Mouse (Mus musculus) liver, embryonic 13.5 days (tissue): ENCODE measurements around the gene Hist1h3f. TPM values are rescaled to one million over a fixed set of nuclear protein-coding genes. Genes with fewer than 3 reads are reported as not detected.
"Not testable (repeated sequence)": the region's sequence is repeated elsewhere in the genome, so short reads cannot be mapped to it uniquely, and the experiment has no call there.

Source experiments
- ATAC-seq: fragments of 200-750 bp; cut with Nextera tagmentation; 2 replicates; pipeline ENCODE4 v1.8.0; 2017; ENCODE audit warnings: low read depth, mild to moderate bottlenecking, moderate number of reproducible peaks, moderate library complexity
- DNase-seq: peaks from one replicate; pipeline ENCODE4 v3.0.0; 2022
- H3K27ac ChIP-seq: fragments of 300-500 bp; sonication (generic); 2 replicates; pipeline ENCODE4 v1.5.1; 2015; ENCODE audit warnings: moderate library complexity, mild to moderate bottlenecking, inconsistent platforms
- H3K27me3 ChIP-seq: fragments of 300-500 bp; sonication (generic); 2 replicates; pipeline ENCODE4 v1.6.1; 2015; ENCODE audit warnings: mild to moderate bottlenecking, inconsistent platforms
- H3K36me3 ChIP-seq: fragments of 300-500 bp; sonication (generic); 2 replicates; pipeline ENCODE4 v1.6.1; 2015; ENCODE audit warnings: mild to moderate bottlenecking, inconsistent platforms
- H3K4me1 ChIP-seq: fragments of 300-500 bp; sonication (generic); replicated peaks from 2 replicates; pipeline ENCODE4 v1.6.1; 2015; ENCODE audit warnings: inconsistent platforms
- H3K4me2 ChIP-seq: fragments of 300-500 bp; sonication (generic); 2 replicates; pipeline ENCODE4 v1.6.1; 2015; ENCODE audit warnings: inconsistent platforms, mild to moderate bottlenecking, moderate library complexity
- H3K4me3 ChIP-seq: fragments of 300-500 bp; sonication (generic); replicated peaks from 2 replicates; pipeline ENCODE4 v1.5.1; 2015; ENCODE audit warnings: mild to moderate bottlenecking, inconsistent platforms
- H3K9ac ChIP-seq: fragments of 300-500 bp; sonication (generic); 2 replicates; pipeline ENCODE4 v1.6.1; 2015; ENCODE audit warnings: mild to moderate bottlenecking, inconsistent platforms
- H3K9me3 ChIP-seq: fragments of 300-500 bp; sonication (generic); replicated peaks from 2 replicates; pipeline ENCODE4 v1.6.1; 2016; ENCODE audit warnings: inconsistent platforms
- WGBS: fragments of 180-500 bp; shearing (Covaris S2); methylation state at CpG from one replicate; pipeline ENCODE4 v1.1.7; 2015; ENCODE audit not compliant: insufficient replicate concordance; 5-methylcytosine and 5-hydroxymethylcytosine counted together
- polyA plus RNA-seq: library from polyadenylated mRNA; unstranded; fragments of >200 nt; fragmentation: Nextera tagmentation; extraction: Ambion mirVana; gene quantifications from 2 replicates; pipeline ENCODE4 v1.2.1, GENCODE M21; 2015

Hist1h3f gene
- polyA plus RNA-seq, 1 experiment from 2014 or later: 2.1 TPM

GRCm38 (mm10) chr13:23539821-23540220 is 4.0 kb upstream of the Hist1h3f start:
- H3K4me2 ChIP-seq, H3K36me3 ChIP-seq, DNase-seq, H3K4me3 ChIP-seq, ATAC-seq, H3K9me3 ChIP-seq, H3K27me3 ChIP-seq: not testable (repeated sequence)
- H3K27ac ChIP-seq: peak overlapping the region; percentile 98
- 68% methylated on average over 1 of the region's 1 CpGs for WGBS
- peak overlapping the region; percentile 62 for H3K9ac ChIP-seq
- peaks cover 40% of the 10 kb centered on the region for H3K4me1 ChIP-seq

GRCm38 (mm10) chr13:23541497-23541896 is 2.4 kb upstream of the Hist1h3f start:
- H3K4me1 ChIP-seq: peaks cover 45% of the 10 kb centered on the region
- H3K4me3 ChIP-seq: peak overlapping the region; percentile 67
- peak overlapping the region; percentile 98 for H3K27ac ChIP-seq
- peak overlapping the region; percentile 73 for H3K4me2 ChIP-seq
- no peaks in the 10 kb centered on the region for H3K9me3 ChIP-seq
- H3K27me3 ChIP-seq: no peaks in the 10 kb centered on the region
- H3K36me3 ChIP-seq: no peaks in the 10 kb centered on the region
- WGBS: 62% methylated on average over 3 of the region's 3 CpGs
- DNase-seq (no peak), ATAC-seq (no peak)
- H3K9ac ChIP-seq: peak overlapping the region; percentile 90

GRCm38 (mm10) chr13:23542225-23542980 is 1.4 kb upstream of the Hist1h3f start:
- H3K36me3 ChIP-seq, DNase-seq, H3K27me3 ChIP-seq, H3K9me3 ChIP-seq, ATAC-seq: not testable (repeated sequence)
- 7% methylated on average over 3 of the region's 3 CpGs for WGBS
- H3K4me1 ChIP-seq: peaks cover 40% of the 10 kb centered on the region
- peak overlapping the region; percentile 98 for H3K27ac ChIP-seq
- H3K4me2 ChIP-seq: peak overlapping the region; percentile 73
- peak overlapping the region; percentile 67 for H3K4me3 ChIP-seq
- peak overlapping the region; percentile 90 for H3K9ac ChIP-seq

- Histone ChIP-seq H3K27ac (peak within 1 kb of the TSS; percentile 98), H3K4me2 (peak within 1 kb of the TSS; percentile 73), H3K4me1 (peaks cover 33% of the 10 kb centered on the region), H3K9ac (peak within 1 kb of the TSS; percentile 90), H3K4me3 (peak within 1 kb of the TSS; percentile 67)
- H3K9me3 ChIP-seq, H3K36me3 ChIP-seq, H3K27me3 ChIP-seq: not testable (repeated sequence)
- DNase-seq: peak; percentile 89
- WGBS: under 1% methylated on average over 30 of the region's 42 CpGs
- peak; percentile 87 for ATAC-seq
Observed at GRCm38 (mm10) chr13:23542999-23543607, 749 bp upstream of the Hist1h3f start, which contains the start of gene Hist1h2bh. TSS of gene Hist1h2bh (minus strand) at chr13:23543392.

GRCm38 (mm10) chr13:23544787-23545120 is 902 bp downstream of the Hist1h3f start:
- not testable (repeated sequence) for H3K27me3 ChIP-seq, H3K9me3 ChIP-seq, H3K36me3 ChIP-seq, DNase-seq
- Histone ChIP-seq H3K27ac (peak overlapping the region; percentile 97), H3K4me3 (peak overlapping the region; percentile 56), H3K9ac (peak overlapping the region; percentile 75), H3K4me1 (peaks cover 34% of the 10 kb centered on the region), H3K4me2 (peak overlapping the region; percentile 72)
- 0% methylated on average over 13 of the region's 14 CpGs for WGBS
- ATAC-seq: peak; percentile 8

- no peak for ATAC-seq
- Histone ChIP-seq H3K9me3 (no peaks in the 10 kb centered on the region), H3K36me3 (no peaks in the 10 kb centered on the region), H3K9ac (peak overlapping the region; percentile 48; the same call in 1 of the 2 replicates), H3K4me1 (peaks cover 33% of the 10 kb centered on the region), H3K4me3 (no peak overlapping the region), H3K27me3 (no peaks in the 10 kb centered on the region), H3K4me2 (peak overlapping the region; percentile 35; the same call in 1 of the 2 replicates), H3K27ac (peak overlapping the region; percentile 89)
- DNase-seq: no peak
- WGBS: 65% methylated on average over 5 of the region's 5 CpGs
Observed at GRCm38 (mm10) chr13:23546694-23547093, 2.8 kb downstream of the Hist1h3f start.

- DNase-seq (no peak), ATAC-seq (peak; percentile 0)
- Histone ChIP-seq H3K4me2 (peak overlapping the region; percentile 71), H3K9ac (peak overlapping the region; percentile 81), H3K27me3 (no peaks in the 10 kb centered on the region), H3K36me3 (no peaks in the 10 kb centered on the region), H3K4me3 (peak overlapping the region; percentile 58), H3K4me1 (peaks cover 57% of the 10 kb centered on the region), H3K27ac (peak overlapping the region; percentile 98), H3K9me3 (no peaks in the 10 kb centered on the region)
- under 1% methylated on average over 3 of the region's 3 CpGs for WGBS
Observed at GRCm38 (mm10) chr13:23550761-23551145, 6.9 kb downstream of the Hist1h3f start.

- not testable (repeated sequence) for H3K27me3 ChIP-seq
- H3K9ac ChIP-seq: peak within 1 kb of the TSS; percentile 81
- under 1% methylated on average over 47 of the region's 47 CpGs for WGBS
Observed at GRCm38 (mm10) chr13:23551146-23551834, 7.4 kb downstream of the Hist1h3f start, which contains the start of gene Hist1h4f. TSS of gene Hist1h4f (minus strand) at chr13:23551648.

GRCm38 (mm10) chr13:23551931-23552914 is 8.4 kb downstream of the Hist1h3f start:
- ATAC-seq (no peak), DNase-seq (no peak)
- peak overlapping the region; percentile 98 for H3K27ac ChIP-seq
- 34% methylated on average over 8 of the region's 8 CpGs for WGBS
- no peaks in the 10 kb centered on the region for H3K27me3 ChIP-seq
- no peaks in the 10 kb centered on the region for H3K9me3 ChIP-seq
- peak overlapping the region; percentile 71 for H3K4me2 ChIP-seq
- peak overlapping the region; percentile 58; the same call in 1 of the 2 replicates for H3K4me3 ChIP-seq
- no peaks in the 10 kb centered on the region for H3K36me3 ChIP-seq
- H3K9ac ChIP-seq: peak overlapping the region; percentile 81
- peaks cover 58% of the 10 kb centered on the region for H3K4me1 ChIP-seq

More at GRCm38 (mm10) chr13:23551146-23551834, 7.4 kb downstream of the Hist1h3f start, which contains the start of gene Hist1h4f:
- not testable (repeated sequence) for H3K36me3 ChIP-seq, H3K9me3 ChIP-seq
- Histone ChIP-seq H3K4me2 (peak within 1 kb of the TSS; percentile 71), H3K27ac (peak within 1 kb of the TSS; percentile 98), H3K4me1 (peaks cover 56% of the 10 kb centered on the region), H3K4me3 (peak within 1 kb of the TSS; percentile 58)
- ATAC-seq: peak; percentile 68
- DNase-seq: peak; percentile 93

GRCm38 (mm10) chr13:23552962-23553361 is 9.1 kb downstream of the Hist1h3f start, which contains the start of gene Hist1h1d:
TSS of gene Hist1h1d (plus strand) at chr13:23553262.
- H3K9me3 ChIP-seq: no peaks in the 10 kb centered on the region
- H3K9ac ChIP-seq: peak within 1 kb of the TSS; percentile 92
- peak within 1 kb of the TSS; percentile 83 for H3K4me2 ChIP-seq
- ATAC-seq (no peak), DNase-seq (no peak)
- peak within 1 kb of the TSS; percentile 100 for H3K27ac ChIP-seq
- H3K4me1 ChIP-seq: peaks cover 60% of the 10 kb centered on the region
- H3K36me3 ChIP-seq: no peaks in the 10 kb centered on the region
- no peak within 1 kb of the TSS for H3K4me3 ChIP-seq
- H3K27me3 ChIP-seq: no peaks in the 10 kb centered on the region
